Mouse (Mus musculus) CH12.LX (cell line): ENCODE data around the gene Tctex1d1.

ENCODE experiments used
- CHD1 ChIP-seq: IDR thresholded peaks from 2 replicates; pipeline ENCODE4 v1.6.1; 2012; ENCODE audit warnings: low read depth, low read length, improper control_type of control experiment, inconsistent platforms
- CHD2 ChIP-seq: IDR thresholded peaks from 2 replicates; pipeline ENCODE4 v1.6.1; 2011; ENCODE audit warnings: low read length, improper control_type of control experiment
- CTCF ChIP-seq, 2 experiments: IDR thresholded peaks in 1 of 2; conservative IDR thresholded peaks in 1 of 2; 2 replicates each; pipeline ENCODE4 v1.5.1; 2011 to 2012; ENCODE audit warnings: low read depth in 2 of 2, low read length in 2 of 2, improper control_type of control experiment in 1 of 2, inconsistent platforms in 1 of 2, mild to moderate bottlenecking in 1 of 2, moderate library complexity in 1 of 2
- E2F4 ChIP-seq: IDR thresholded peaks from 2 replicates; pipeline ENCODE4 v1.6.1; 2011; ENCODE audit warnings: low read depth, low read length, improper control_type of control experiment; ENCODE audit not compliant: insufficient replicate concordance
- ETS1 ChIP-seq: conservative IDR thresholded peaks from 2 replicates; pipeline ENCODE4 v1.6.1; 2012; ENCODE audit warnings: low read depth, mild to moderate bottlenecking, inconsistent platforms, low read length, improper control_type of control experiment, moderate library complexity
- MAX ChIP-seq: IDR thresholded peaks from 2 replicates; pipeline ENCODE4 v1.6.1; 2011; ENCODE audit warnings: low read length, improper control_type of control experiment
- POLR2A ChIP-seq: IDR thresholded peaks from 2 replicates; pipeline ENCODE4 v1.6.1; 2011; ENCODE audit warnings: low read depth, mild to moderate bottlenecking, improper control_type of control experiment, low read length
- TCF12 ChIP-seq: IDR thresholded peaks from 2 replicates; pipeline ENCODE4 v1.6.1; 2014; ENCODE audit warnings: low read depth, mild to moderate bottlenecking, inconsistent platforms, low read length, improper control_type of control experiment

GRCm38 (mm10) chr4:102976290-102977275 is 1.8 kb upstream of the Tctex1d1 start:
- TF ChIP-seq TCF12 (no peak), POLR2A (no peak), E2F4 (no peak), CTCF (conservative IDR thresholded peaks at IDR 0.05 in 1 of 2, IDR thresholded peaks at IDR 0.05 in 1 of 2; ENCODE audit: low read depth in 2 of 2, low read length in 2 of 2) (no peak), ETS1 (no peak), CHD1 (no peak), CHD2 (no peak), MAX (no peak)
